Mouse (Mus musculus) MEL (cell line): ENCODE measurements around the gene Mei4. TPM values are rescaled to one million over a fixed set of nuclear protein-coding genes. Genes with fewer than 3 reads are reported as not detected.

ENCODE experiments used
- DNase-seq: peaks from one replicate; pipeline ENCODE4 v3.0.0; 2011; ENCODE audit warnings: low read depth, low spot score
- H3K27ac ChIP-seq: 2 replicates; pipeline ENCODE4 v1.5.1; 2012; ENCODE audit warnings: low read depth, mild to moderate bottlenecking, control low read depth, low read length, moderate library complexity; ENCODE audit not compliant: control insufficient read depth
- H3K27me3 ChIP-seq, 2 experiments: fragments of 150-350 bp in 1 of 2; sonication (generic) in 1 of 2; 2 replicates each; pipeline ENCODE4 v1.6.1; 2012; ENCODE audit warnings: low read length in 2 of 2, mild to moderate bottlenecking in 2 of 2, improper control_type of control experiment in 1 of 2, moderate library complexity in 1 of 2; ENCODE audit not compliant: insufficient read depth in 2 of 2, control insufficient read depth in 1 of 2
- H3K36me3 ChIP-seq, 2 experiments: 2 replicates each; pipeline ENCODE4 v1.6.1; 2012 to 2014; ENCODE audit warnings: low read length in 2 of 2, improper control_type of control experiment in 1 of 2, inconsistent platforms in 1 of 2, mild to moderate bottlenecking in 1 of 2; ENCODE audit not compliant: insufficient read depth in 2 of 2, control insufficient read depth in 1 of 2
- H3K4me1 ChIP-seq, 2 experiments: fragments of 150-350 bp in 1 of 2; sonication (generic) in 1 of 2; 2 replicates each; pipeline ENCODE4 v1.6.1; 2012; ENCODE audit warnings: low read length in 2 of 2, improper control_type of control experiment in 1 of 2, mild to moderate bottlenecking in 1 of 2; ENCODE audit not compliant: insufficient read depth in 2 of 2, control insufficient read depth in 1 of 2
- H3K4me3 ChIP-seq, 2 experiments: fragments of 150-350 bp in 1 of 2; sonication (generic) in 1 of 2; 2 replicates each; pipeline ENCODE4 v1.5.1; 2012; ENCODE audit warnings: low read depth in 2 of 2, low read length in 2 of 2, mild to moderate bottlenecking in 2 of 2, moderate library complexity in 2 of 2, control low read depth in 1 of 2, improper control_type of control experiment in 1 of 2; ENCODE audit not compliant: control insufficient read depth in 1 of 2, insufficient read depth in 1 of 2
- H3K79me2 ChIP-seq: 2 replicates; pipeline ENCODE4 v1.6.1; 2012; ENCODE audit warnings: mild to moderate bottlenecking, low read length, moderate library complexity; ENCODE audit not compliant: control insufficient read depth, poor library complexity, insufficient read depth
- H3K9ac ChIP-seq: 2 replicates; pipeline ENCODE4 v1.6.1; 2012; ENCODE audit warnings: low read depth, mild to moderate bottlenecking, control low read depth, low read length, moderate library complexity; ENCODE audit not compliant: control insufficient read depth, poor library complexity, severe bottlenecking
- H3K9me3 ChIP-seq: fragments of 150-350 bp; sonication (generic); replicated peaks from 2 replicates; pipeline ENCODE4 v1.6.1; 2012; ENCODE audit warnings: mild to moderate bottlenecking, low read length, improper control_type of control experiment, moderate library complexity; ENCODE audit not compliant: insufficient read depth
- CHD2 ChIP-seq: IDR thresholded peaks from 2 replicates; pipeline ENCODE4 v1.6.1; 2011; ENCODE audit warnings: low read length, improper control_type of control experiment
- EP300 ChIP-seq, 2 experiments: IDR thresholded peaks; 2 replicates each; pipeline ENCODE4 v1.6.1; 2011; ENCODE audit warnings: improper control_type of control experiment in 2 of 2, low read length in 2 of 2, low read depth in 1 of 2, mild to moderate bottlenecking in 1 of 2
- ETS1 ChIP-seq: IDR thresholded peaks from 2 replicates; pipeline ENCODE4 v1.6.1; 2012; ENCODE audit warnings: low read depth, mild to moderate bottlenecking, inconsistent platforms, low read length, improper control_type of control experiment, moderate library complexity
- GABPA ChIP-seq: IDR thresholded peaks from 2 replicates; pipeline ENCODE4 v1.6.1; 2012; ENCODE audit warnings: low read depth, mild to moderate bottlenecking, inconsistent platforms, low read length, improper control_type of control experiment, moderate library complexity
- HCFC1 ChIP-seq: IDR thresholded peaks from 2 replicates; pipeline ENCODE4 v1.6.1; 2012; ENCODE audit warnings: low read depth, mild to moderate bottlenecking, inconsistent platforms, low read length, improper control_type of control experiment, moderate library complexity
- JUND ChIP-seq: IDR thresholded peaks from 2 replicates; pipeline ENCODE4 v1.6.1; 2011; ENCODE audit warnings: low read depth, mild to moderate bottlenecking, improper control_type of control experiment, low read length
- MAFK ChIP-seq: IDR thresholded peaks from 2 replicates; pipeline ENCODE4 v1.6.1; 2011; ENCODE audit warnings: low read depth, mild to moderate bottlenecking, low read length, improper control_type of control experiment, borderline replicate concordance
- MAZ ChIP-seq: IDR thresholded peaks from 2 replicates; pipeline ENCODE4 v1.6.1; 2012; ENCODE audit warnings: low read depth, mild to moderate bottlenecking, inconsistent platforms, low read length, improper control_type of control experiment
- MEF2A ChIP-seq: IDR thresholded peaks from 2 replicates; pipeline ENCODE4 v1.6.1; 2014; ENCODE audit warnings: low read depth, mild to moderate bottlenecking, inconsistent platforms, low read length, improper control_type of control experiment; ENCODE audit not compliant: poor library complexity, insufficient replicate concordance, severe bottlenecking; ENCODE audit errors: extremely low read depth
- MYC ChIP-seq: IDR thresholded peaks from 2 replicates; pipeline ENCODE4 v1.6.1; 2011; ENCODE audit warnings: low read depth, mild to moderate bottlenecking, low read length, improper control_type of control experiment, moderate library complexity
- POLR2AphosphoS2 ChIP-seq: IDR thresholded peaks from 2 replicates; pipeline ENCODE4 v1.6.1; 2011; ENCODE audit warnings: low read length, improper control_type of control experiment
- RCOR1 ChIP-seq: IDR thresholded peaks from 2 replicates; pipeline ENCODE4 v1.6.1; 2012; ENCODE audit warnings: low read depth, mild to moderate bottlenecking, inconsistent platforms, low read length, improper control_type of control experiment
- SMC3 ChIP-seq: IDR thresholded peaks from 2 replicates; pipeline ENCODE4 v1.6.1; 2011; ENCODE audit warnings: low read depth, low read length, improper control_type of control experiment
- TBP ChIP-seq: IDR thresholded peaks from 2 replicates; pipeline ENCODE4 v1.8.0; 2011; ENCODE audit warnings: low read depth, low read length, improper control_type of control experiment
- TCF12 ChIP-seq: IDR thresholded peaks from 2 replicates; pipeline ENCODE4 v1.6.1; 2014; ENCODE audit warnings: low read depth, mild to moderate bottlenecking, inconsistent platforms, low read length, improper control_type of control experiment, moderate library complexity
- ZKSCAN1 ChIP-seq: IDR thresholded peaks from 2 replicates; pipeline ENCODE4 v1.6.1; 2012; ENCODE audit warnings: low read depth, mild to moderate bottlenecking, inconsistent platforms, low read length, improper control_type of control experiment, moderate library complexity
- polyA plus RNA-seq, 2 experiments: library from polyadenylated mRNA; stranded (reverse) in 1 of 2; unstranded in 1 of 2; fragments of >175 nt in 1 of 2; fragments of >200 nt in 1 of 2; gene quantifications; 2 replicates each; pipeline versions ENCODE4 v1.2.1 to v1.2.4; 2012; ENCODE audit warnings: low replicate concordance in 2 of 2, low read depth in 1 of 2; ENCODE audit not compliant: insufficient read length in 2 of 2, insufficient read depth in 1 of 2, missing spikeins in 1 of 2
- total RNA-seq: library from RNA; depleted of rRNA; stranded (reverse); fragments of 300-350 nt; gene quantifications from 2 replicates; pipeline ENCODE4 v1.2.3, GENCODE M21; 2012

Gene Mei4
- total and polyA plus RNA-seq, 3 experiments: not detected

DNA sequence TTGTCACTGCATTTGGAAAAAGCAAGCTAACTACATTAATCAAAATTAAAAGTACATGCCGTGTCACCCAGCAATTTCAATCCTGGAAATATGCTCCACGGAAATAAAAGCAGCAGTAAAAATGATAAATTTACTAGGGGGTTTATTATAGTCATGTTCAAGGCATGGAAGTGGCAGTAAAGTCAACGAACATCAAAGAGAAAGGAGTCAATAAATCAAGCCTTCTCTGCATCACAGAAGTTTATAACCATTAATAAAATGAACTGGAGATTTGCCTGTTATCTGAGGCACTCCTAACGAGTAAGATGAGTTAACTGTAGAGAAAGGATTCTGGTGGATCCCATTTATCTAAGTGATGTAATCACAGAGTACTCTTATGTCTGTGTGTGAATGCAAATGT is 298.9 kb downstream of the Mei4 start:
- H3K79me2 ChIP-seq: no peaks in the 10 kb centered on the region
- DNase-seq: no peak
- no peak overlapping the region for H3K27ac ChIP-seq
- no peaks in the 10 kb centered on the region for H3K36me3 ChIP-seq
- H3K9ac ChIP-seq: no peak overlapping the region
- H3K4me1 ChIP-seq: no peaks in the 10 kb centered on the region
- no peaks in the 10 kb centered on the region for H3K27me3 ChIP-seq
- H3K9me3 ChIP-seq: no peaks in the 10 kb centered on the region
- H3K4me3 ChIP-seq: no peak overlapping the region
- no peak for TF ChIP-seq ETS1
- TF ChIP-seq GABPA: no peak
- no peak for TF ChIP-seq TBP
- no peak for TF ChIP-seq MAZ
- no peak for TF ChIP-seq TCF12
- no peak for TF ChIP-seq MEF2A
- TF ChIP-seq CHD2: no peak
- no peak for TF ChIP-seq JUND
- TF ChIP-seq EP300 (IDR thresholded peaks at IDR 0.05; ENCODE audit: low read depth in 1 of 2, low read length in 2 of 2): no peak
- no peak for TF ChIP-seq RCOR1
- TF ChIP-seq ZKSCAN1: no peak
- no peak for TF ChIP-seq POLR2AphosphoS2
- TF ChIP-seq HCFC1: no peak
- TF ChIP-seq MAFK: no peak
- no peak for TF ChIP-seq MYC

DNA sequence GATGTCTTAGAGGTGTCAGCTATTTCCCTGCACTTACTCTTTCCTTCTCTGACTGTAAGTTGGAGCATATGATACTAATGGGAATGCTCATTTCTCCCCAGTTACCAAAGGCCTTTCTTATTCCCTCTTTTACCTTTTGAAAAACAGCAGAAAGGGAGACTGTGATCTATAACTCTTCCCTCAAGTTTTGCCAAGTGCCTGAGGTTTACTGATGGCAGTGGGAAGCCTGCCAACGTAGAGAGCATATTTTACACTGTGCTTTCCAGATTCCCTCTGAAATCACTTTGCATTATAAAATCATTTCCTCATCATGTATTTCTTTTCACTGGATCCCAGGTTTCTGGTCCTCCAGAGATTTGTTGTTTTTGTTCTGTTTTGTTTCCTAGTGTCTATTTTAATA is 354.5 kb downstream of the Mei4 start:
- no peaks in the 10 kb centered on the region for H3K27me3 ChIP-seq
- H3K9ac ChIP-seq: no peak overlapping the region
- no peak overlapping the region for H3K4me3 ChIP-seq
- H3K36me3 ChIP-seq: no peaks in the 10 kb centered on the region
- H3K27ac ChIP-seq: no peak overlapping the region
- TF ChIP-seq SMC3: no peak
- H3K9me3 ChIP-seq: no peaks in the 10 kb centered on the region
- no peaks in the 10 kb centered on the region for H3K79me2 ChIP-seq
- H3K4me1 ChIP-seq: no peaks in the 10 kb centered on the region
- no peak for DNase-seq
